Mouse (Mus musculus) intestine, embryonic 16.5 days (tissue): ENCODE measurements at regions not wholly inside any gene's neighbourhood (a gene's known extent, or its start where the extent isn't known, plus 50 kb on each side); places are given as distances from the start of the nearest gene placed in this dataset.

ENCODE experiments used
- ATAC-seq: fragments of 200-750 bp; cut with Nextera tagmentation; 2 replicates; pipeline ENCODE4 v1.8.0; 2017; ENCODE audit warnings: moderate TSS enrichment, moderate library complexity
- H3K27ac ChIP-seq: fragments of 300-500 bp; sonication (generic); 2 replicates; pipeline ENCODE4 v1.5.1; 2014; ENCODE audit warnings: mild to moderate bottlenecking, low read length
- H3K27me3 ChIP-seq: fragments of 300-500 bp; sonication (generic); replicated peaks from 2 replicates; pipeline ENCODE4 v1.6.1; 2014; ENCODE audit warnings: low read length, control low read depth, mixed read lengths; ENCODE audit not compliant: control insufficient read depth, insufficient read depth
- H3K36me3 ChIP-seq: fragments of 300-500 bp; sonication (generic); 2 replicates; pipeline ENCODE4 v1.6.1; 2014; ENCODE audit warnings: low read length, control low read depth; ENCODE audit not compliant: control insufficient read depth, insufficient read depth
- H3K4me1 ChIP-seq: fragments of 300-500 bp; sonication (generic); 2 replicates; pipeline ENCODE4 v1.6.1; 2014; ENCODE audit warnings: low read length, control low read depth, mixed read lengths; ENCODE audit not compliant: control insufficient read depth, insufficient read depth
- H3K4me2 ChIP-seq: fragments of 300-500 bp; sonication (generic); 2 replicates; pipeline ENCODE4 v1.6.1; 2014; ENCODE audit warnings: low read depth, low read length, control low read depth
- H3K4me3 ChIP-seq: fragments of 300-500 bp; sonication (generic); 2 replicates; pipeline ENCODE4 v1.5.1; 2014; ENCODE audit warnings: mild to moderate bottlenecking, low read length
- H3K9ac ChIP-seq: fragments of 300-500 bp; sonication (generic); 2 replicates; pipeline ENCODE4 v1.6.1; 2014; ENCODE audit warnings: low read depth, low read length
- H3K9me3 ChIP-seq: fragments of 300-500 bp; sonication (generic); 2 replicates; pipeline ENCODE4 v1.6.1; 2016; ENCODE audit warnings: low read length, control low read depth; ENCODE audit not compliant: control insufficient read depth
- WGBS: fragments of 180-500 bp; shearing (Covaris S2); extraction: QIAGEN DNeasy Blood & Tissue Kit; methylation state at CpG from one replicate; pipeline ENCODE4 v1.1.7; 2014; 5-methylcytosine and 5-hydroxymethylcytosine counted together

DNA sequence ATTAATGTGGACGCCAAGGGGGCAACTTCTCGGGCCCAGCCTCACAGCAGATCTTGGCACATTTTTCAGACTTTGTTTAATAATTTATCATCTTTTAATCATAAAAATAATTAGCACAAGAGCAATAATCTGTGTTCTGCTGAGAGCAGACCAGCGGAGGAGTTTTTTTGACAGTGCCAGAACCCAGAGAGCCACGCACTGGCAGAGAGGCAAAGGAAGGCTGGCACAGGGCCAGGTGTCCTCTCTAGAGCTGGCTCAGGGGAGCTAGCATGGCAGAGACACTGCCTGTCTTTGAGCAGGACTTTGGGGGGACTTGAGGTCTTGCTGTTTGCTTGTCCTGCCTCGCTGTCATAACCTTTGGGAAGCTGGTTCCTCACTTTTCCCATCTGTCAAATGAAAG lies 100.9 kb downstream of the 3100002H09Rik start:
- 66% methylated on average over 5 of the region's 5 CpGs for WGBS
- H3K9me3 ChIP-seq: no peaks in the 10 kb centered on the region
- no peak overlapping the region for H3K9ac ChIP-seq
- no peaks in the 10 kb centered on the region for H3K27me3 ChIP-seq
- ATAC-seq: no peak
- no peak overlapping the region for H3K4me3 ChIP-seq
- H3K27ac ChIP-seq: no peak overlapping the region
- H3K4me2 ChIP-seq: no peak overlapping the region
- H3K4me1 ChIP-seq: no peaks in the 10 kb centered on the region
- no peaks in the 10 kb centered on the region for H3K36me3 ChIP-seq

DNA sequence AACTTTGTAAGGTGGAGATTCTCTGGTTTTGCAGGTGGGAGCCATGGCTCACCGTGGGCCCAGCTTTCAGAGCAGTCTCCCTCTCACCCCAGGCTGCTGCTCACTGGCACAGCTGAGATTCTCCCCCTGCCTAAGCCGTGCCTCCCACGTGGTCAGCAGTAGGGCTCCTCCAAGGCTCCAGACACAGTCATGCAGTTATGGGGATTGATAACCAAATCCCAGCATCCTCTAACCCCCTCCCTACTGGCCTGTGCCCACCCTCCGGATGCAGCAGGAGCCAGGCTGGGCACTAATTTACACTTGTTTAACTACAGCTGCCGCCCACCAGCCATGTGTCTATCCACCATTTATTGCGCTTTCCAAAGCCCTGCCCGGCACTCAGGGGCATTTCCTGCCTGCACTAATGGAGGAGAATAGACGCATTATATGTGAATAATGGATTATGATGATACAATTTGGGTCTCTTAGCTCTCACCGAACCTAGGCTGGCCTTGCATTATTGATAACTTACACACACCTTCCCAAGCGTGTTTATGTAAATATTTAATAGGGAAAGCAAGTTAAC lies 104.4 kb downstream of the 3100002H09Rik start:
- WGBS: 30% methylated on average over 10 of the region's 10 CpGs
- H3K27ac ChIP-seq: no peak overlapping the region
- no peak for ATAC-seq

GRCm38 (mm10) chr4:124501785-124502184 lies 108.8 kb downstream of the 3100002H09Rik start:
- Histone ChIP-seq H3K27ac (no peak overlapping the region), H3K27me3 (no peaks in the 10 kb centered on the region), H3K4me1 (no peaks in the 10 kb centered on the region), H3K9me3 (no peaks in the 10 kb centered on the region), H3K36me3 (no peaks in the 10 kb centered on the region), H3K4me3 (no peak overlapping the region), H3K4me2 (no peak overlapping the region), H3K9ac (no peak overlapping the region)
- ATAC-seq: no peak
- WGBS: 80% methylated on average over 5 of the region's 5 CpGs

More for the DNA sequence above, 104.4 kb downstream of the 3100002H09Rik start:
- Histone ChIP-seq H3K9me3 (no peaks in the 10 kb centered on the region), H3K4me1 (no peaks in the 10 kb centered on the region), H3K9ac (no peak overlapping the region), H3K27me3 (no peaks in the 10 kb centered on the region), H3K4me2 (no peak overlapping the region), H3K36me3 (no peaks in the 10 kb centered on the region), H3K4me3 (no peak overlapping the region)

DNA sequence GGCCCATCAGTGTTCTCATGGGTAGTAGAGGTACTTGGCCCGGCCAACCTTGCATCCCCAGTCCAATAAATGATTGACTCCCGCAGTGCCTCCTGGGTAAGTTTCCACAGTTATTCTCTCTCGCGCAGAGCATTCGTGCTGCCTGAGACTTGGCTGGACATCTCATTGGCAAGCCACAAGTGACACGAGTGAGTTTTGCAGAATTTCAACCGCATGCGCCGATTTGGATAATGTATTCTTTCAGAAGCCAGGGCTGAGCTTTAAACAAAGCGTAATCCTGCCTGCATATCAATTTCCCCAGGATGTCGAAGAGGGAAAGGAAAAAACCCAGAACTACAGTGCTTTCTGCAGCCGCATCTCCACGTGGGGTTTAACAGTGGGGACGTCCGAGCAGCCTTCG lies 112.6 kb downstream of the 3100002H09Rik start:
- no peak for ATAC-seq
- H3K36me3 ChIP-seq: no peaks in the 10 kb centered on the region
- H3K9ac ChIP-seq: no peak overlapping the region
- H3K4me1 ChIP-seq: no peaks in the 10 kb centered on the region
- no peak overlapping the region for H3K27ac ChIP-seq
- 54% methylated on average over 16 of the region's 16 CpGs for WGBS
- no peaks in the 10 kb centered on the region for H3K9me3 ChIP-seq
- no peak overlapping the region for H3K4me3 ChIP-seq
- H3K27me3 ChIP-seq: no peaks in the 10 kb centered on the region
- no peak overlapping the region for H3K4me2 ChIP-seq

DNA sequence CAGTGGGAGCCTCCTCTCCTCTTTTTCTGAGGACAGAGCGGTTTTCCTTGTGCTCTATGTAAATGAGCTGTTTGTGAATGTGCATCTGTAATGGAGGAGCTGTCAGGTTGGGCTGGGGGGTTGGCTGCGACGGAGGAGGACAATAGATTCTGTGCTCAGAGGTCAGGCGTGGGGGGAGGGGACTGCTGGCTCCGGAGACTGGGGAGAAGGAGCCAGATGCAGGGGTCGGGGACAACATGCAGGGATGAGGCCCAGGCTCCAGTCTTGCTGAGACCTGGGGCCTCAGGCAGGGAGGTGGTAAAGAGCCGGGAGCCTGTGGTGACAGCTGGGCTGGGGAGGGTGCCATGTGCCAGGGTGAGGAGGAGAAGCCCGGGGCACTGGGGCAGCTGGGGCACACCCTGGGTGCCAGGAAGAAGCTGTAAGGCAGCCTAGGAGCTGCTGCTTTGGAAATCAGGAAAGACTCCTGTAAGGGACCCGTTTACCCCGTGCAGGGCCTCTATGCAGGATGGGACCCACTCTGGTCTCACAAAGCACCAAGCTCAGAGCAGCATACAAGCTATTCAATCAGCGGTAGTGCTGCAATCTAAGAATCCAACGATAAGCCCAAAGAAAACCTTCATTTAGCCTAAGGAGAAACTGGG lies 124.5 kb downstream of the 3100002H09Rik start:
- 13% methylated on average over 12 of the region's 12 CpGs for WGBS
- no peak overlapping the region for H3K4me3 ChIP-seq
- peaks cover 23% of the 10 kb centered on the region; the same call in 1 of the 2 replicates for H3K27me3 ChIP-seq
- no peak overlapping the region for H3K4me2 ChIP-seq
- no peaks in the 10 kb centered on the region for H3K4me1 ChIP-seq
- H3K27ac ChIP-seq: no peak overlapping the region
- H3K9me3 ChIP-seq: no peaks in the 10 kb centered on the region
- ATAC-seq: no peak
- no peaks in the 10 kb centered on the region for H3K36me3 ChIP-seq
- no peak overlapping the region for H3K9ac ChIP-seq

- ATAC-seq: no peak
- 32% methylated on average over 19 of the region's 19 CpGs for WGBS
Measured at GRCm38 (mm10) chr4:124484613-124485586, 125.7 kb downstream of the 3100002H09Rik start.

DNA sequence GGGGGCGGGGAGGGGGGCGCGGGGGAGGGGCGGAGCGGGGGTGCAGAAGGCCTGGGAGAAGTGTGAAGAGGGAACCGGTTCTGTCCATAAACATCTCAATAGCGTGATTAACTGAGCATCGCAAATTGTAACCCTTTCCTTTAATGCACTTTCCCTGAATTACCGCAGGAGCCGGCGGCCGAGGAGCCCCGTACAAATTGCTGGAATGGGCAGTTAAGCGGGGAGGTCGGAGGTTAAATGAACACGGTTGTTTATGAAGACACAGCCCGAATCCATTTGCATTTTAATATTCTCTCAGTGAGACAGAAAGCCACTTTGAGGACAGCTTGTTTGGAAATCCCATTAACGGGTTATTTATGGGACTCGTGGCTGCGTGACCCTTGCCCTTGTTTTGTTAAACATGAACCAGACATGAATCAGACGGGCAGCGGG lies 132.7 kb downstream of the 3100002H09Rik start:
- peaks cover 18% of the 10 kb centered on the region for H3K27me3 ChIP-seq
- H3K4me3 ChIP-seq: no peak overlapping the region; the same call in 1 of the 2 replicates
- H3K36me3 ChIP-seq: no peaks in the 10 kb centered on the region
- no peaks in the 10 kb centered on the region for H3K9me3 ChIP-seq
- H3K4me1 ChIP-seq: peaks cover 7% of the 10 kb centered on the region; the same call in 1 of the 2 replicates
- ATAC-seq: no peak
- WGBS: 2% methylated on average over 21 of the region's 22 CpGs
- no peak overlapping the region for H3K27ac ChIP-seq
- H3K9ac ChIP-seq: no peak overlapping the region
- peak overlapping the region; percentile 39 for H3K4me2 ChIP-seq

More at GRCm38 (mm10) chr4:124484613-124485586, 125.7 kb downstream of the 3100002H09Rik start:
- Histone ChIP-seq H3K27ac (no peak overlapping the region), H3K4me1 (no peaks in the 10 kb centered on the region), H3K27me3 (peaks cover 26% of the 10 kb centered on the region), H3K4me3 (no peak overlapping the region), H3K9ac (no peak overlapping the region), H3K4me2 (no peak overlapping the region), H3K36me3 (no peaks in the 10 kb centered on the region), H3K9me3 (no peaks in the 10 kb centered on the region)

GRCm38 (mm10) chr4:124477359-124477868 lies 133.2 kb downstream of the 3100002H09Rik start:
- peaks cover 7% of the 10 kb centered on the region; the same call in 1 of the 2 replicates for H3K4me1 ChIP-seq
- H3K36me3 ChIP-seq: no peaks in the 10 kb centered on the region
- no peak for ATAC-seq
- H3K4me2 ChIP-seq: peak overlapping the region; percentile 39; the same call in 1 of the 2 replicates
- 18% methylated on average over 14 of the region's 14 CpGs for WGBS
- no peaks in the 10 kb centered on the region for H3K9me3 ChIP-seq
- H3K4me3 ChIP-seq: no peak overlapping the region
- H3K27ac ChIP-seq: no peak overlapping the region
- H3K27me3 ChIP-seq: peaks cover 15% of the 10 kb centered on the region
- no peak overlapping the region for H3K9ac ChIP-seq

DNA sequence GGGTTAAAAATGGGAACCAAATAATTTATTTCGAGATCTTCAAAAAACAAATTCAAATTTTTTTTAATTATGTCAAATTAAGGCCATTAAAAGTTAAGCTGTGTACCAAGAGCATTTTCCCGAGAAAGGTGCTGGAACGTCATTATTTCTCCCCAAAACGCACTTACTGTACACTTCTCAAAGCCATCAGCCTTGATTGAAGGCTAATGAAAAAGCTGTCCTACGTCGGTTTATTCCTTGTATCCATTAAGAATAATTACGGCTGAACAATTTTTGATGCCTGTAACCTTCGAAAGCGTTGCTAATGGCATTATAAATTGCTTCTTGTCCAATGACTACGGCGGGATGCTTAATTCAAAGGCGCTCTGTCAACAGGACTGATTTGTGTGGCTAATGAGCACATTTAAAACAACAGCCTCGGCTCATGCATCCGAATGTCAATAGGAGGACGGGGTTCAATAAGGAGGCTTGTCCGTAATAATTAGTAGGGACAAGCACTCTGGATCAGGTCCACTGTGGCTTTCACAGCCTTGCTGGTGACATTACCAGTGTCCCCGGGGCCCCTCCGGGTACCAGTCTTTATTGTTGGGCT lies 145.3 kb downstream of the 3100002H09Rik start:
- 78% methylated on average over 18 of the region's 18 CpGs for WGBS
- Histone ChIP-seq H3K27me3 (no peaks in the 10 kb centered on the region), H3K27ac (no peak overlapping the region), H3K4me1 (no peaks in the 10 kb centered on the region), H3K9me3 (no peaks in the 10 kb centered on the region), H3K4me2 (no peak overlapping the region), H3K4me3 (no peak overlapping the region), H3K9ac (no peak overlapping the region), H3K36me3 (no peaks in the 10 kb centered on the region)
- no peak for ATAC-seq
